Mouse (Mus musculus) stomach, postnatal 0 days (tissue): ENCODE measurements at regions not wholly inside any gene's neighbourhood (a gene's known extent, or its start where the extent isn't known, plus 50 kb on each side); places are given as distances from the start of the nearest gene placed in this dataset.

Source experiments
- ATAC-seq: fragments of 200-750 bp; cut with Nextera tagmentation; 2 replicates; pipeline ENCODE4 v1.8.0; 2017; ENCODE audit not compliant: low FRiP score, low TSS enrichment
- DNase-seq: peaks from one replicate; pipeline ENCODE4 v3.0.0-alpha.2; 2016; ENCODE audit warnings: low spot score
- H3K27ac ChIP-seq: fragments of 300-500 bp; sonication (generic); replicated peaks from 2 replicates; pipeline ENCODE4 v1.5.1; 2014; ENCODE audit warnings: mild to moderate bottlenecking, control low read depth
- H3K27me3 ChIP-seq: fragments of 300-500 bp; sonication (generic); 2 replicates; pipeline ENCODE4 v1.6.1; 2014; ENCODE audit warnings: low read length; ENCODE audit not compliant: control insufficient read depth, insufficient read depth
- H3K36me3 ChIP-seq: fragments of 300-500 bp; sonication (generic); 2 replicates; pipeline ENCODE4 v1.6.1; 2014; ENCODE audit warnings: low read length, mixed read lengths; ENCODE audit not compliant: control insufficient read depth, insufficient read depth
- H3K4me1 ChIP-seq: fragments of 300-500 bp; sonication (generic); replicated peaks from 2 replicates; pipeline ENCODE4 v1.6.1; 2014; ENCODE audit warnings: antibody characterized with exemption; ENCODE audit not compliant: control insufficient read depth, insufficient read depth
- H3K4me2 ChIP-seq: fragments of 300-500 bp; sonication (generic); replicated peaks from 2 replicates; pipeline ENCODE4 v1.6.1; 2014; ENCODE audit warnings: low read depth, mild to moderate bottlenecking, control low read depth, moderate library complexity
- H3K4me3 ChIP-seq: fragments of 300-500 bp; sonication (generic); 2 replicates; pipeline ENCODE4 v1.5.1; 2014; ENCODE audit warnings: low read depth, low read length, control low read depth
- H3K9ac ChIP-seq: fragments of 300-500 bp; sonication (generic); 2 replicates; pipeline ENCODE4 v1.6.1; 2014; ENCODE audit warnings: mild to moderate bottlenecking, low read length, control low read depth, mixed read lengths
- H3K9me3 ChIP-seq: fragments of 300-500 bp; sonication (generic); 2 replicates; pipeline ENCODE4 v1.6.1; 2016; ENCODE audit warnings: low read length; ENCODE audit not compliant: control insufficient read depth
- CTCF ChIP-seq: IDR thresholded peaks from 2 replicates; pipeline ENCODE4 v1.5.1; 2016; ENCODE audit warnings: antibody characterized with exemption, low read depth, mild to moderate bottlenecking, moderate library complexity
- EP300 ChIP-seq: optimal IDR thresholded peaks from 2 replicates; pipeline ENCODE3; 2016; ENCODE audit warnings: antibody characterized with exemption
- WGBS: fragments of 180-500 bp; shearing (Covaris S2); extraction: QIAGEN DNeasy Blood & Tissue Kit; methylation state at CpG from one replicate; pipeline ENCODE4 v1.1.7; 2014; 5-methylcytosine and 5-hydroxymethylcytosine counted together

DNA sequence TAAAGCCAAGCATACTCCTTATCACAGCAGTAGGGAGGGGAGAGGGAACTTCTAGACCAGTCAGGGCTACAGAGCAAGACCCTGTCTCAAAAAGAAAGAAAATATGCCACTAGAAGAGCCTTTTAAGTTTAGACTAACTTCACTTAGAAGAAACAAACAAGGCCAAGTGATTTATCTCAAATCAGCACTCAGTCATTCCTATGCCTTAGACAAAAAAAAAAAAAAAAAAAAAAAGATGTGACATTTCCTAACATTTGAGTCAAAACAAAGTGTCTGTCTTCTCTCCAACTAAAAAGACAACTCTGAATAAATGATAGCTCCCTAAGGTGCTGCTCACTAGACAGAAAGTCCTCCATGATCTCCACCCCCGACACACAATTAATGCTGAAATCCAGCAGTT lies 220.9 kb upstream of the Smim15 start:
- no peak for TF ChIP-seq CTCF
- no peak for TF ChIP-seq EP300
- ATAC-seq (no peak), DNase-seq (no peak)
- H3K27ac ChIP-seq: no peak overlapping the region
- no peaks in the 10 kb centered on the region for H3K9me3 ChIP-seq
- H3K4me2 ChIP-seq: no peak overlapping the region
- WGBS: 73% methylated on average over 1 of the region's 1 CpGs
- H3K36me3 ChIP-seq: no peaks in the 10 kb centered on the region
- no peak overlapping the region for H3K4me3 ChIP-seq
- H3K9ac ChIP-seq: no peak overlapping the region
- no peaks in the 10 kb centered on the region; the same call in 1 of the 2 replicates for H3K4me1 ChIP-seq
- no peaks in the 10 kb centered on the region for H3K27me3 ChIP-seq

DNA sequence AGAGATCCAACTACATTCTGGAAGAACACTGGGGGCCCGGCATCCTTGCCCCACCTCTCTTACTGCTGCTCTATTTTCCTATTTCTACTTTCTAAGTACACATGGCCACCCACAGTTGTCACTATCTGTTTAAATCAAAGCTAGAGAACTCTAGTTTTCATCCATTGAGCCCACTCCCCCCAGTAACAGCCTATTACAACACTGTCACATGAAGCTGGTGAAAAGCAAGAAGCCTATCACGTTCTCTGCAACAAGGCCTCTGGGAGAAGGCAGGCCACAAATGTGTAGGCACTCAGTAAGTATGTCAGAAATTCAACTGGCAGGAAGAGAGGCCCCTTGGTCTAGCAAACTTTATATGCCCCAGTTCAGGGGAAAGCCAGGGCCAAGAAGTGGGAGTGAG lies 222.0 kb upstream of the Smim15 start:
- Histone ChIP-seq H3K4me2 (no peak overlapping the region), H3K9ac (no peak overlapping the region), H3K27ac (no peak overlapping the region), H3K4me3 (no peak overlapping the region), H3K27me3 (no peaks in the 10 kb centered on the region), H3K9me3 (no peaks in the 10 kb centered on the region), H3K36me3 (no peaks in the 10 kb centered on the region), H3K4me1 (no peaks in the 10 kb centered on the region; the same call in 1 of the 2 replicates)
- no peak for TF ChIP-seq EP300
- TF ChIP-seq CTCF: no peak
- ATAC-seq (no peak), DNase-seq (no peak)
- 75% methylated on average over 2 of the region's 2 CpGs for WGBS

DNA sequence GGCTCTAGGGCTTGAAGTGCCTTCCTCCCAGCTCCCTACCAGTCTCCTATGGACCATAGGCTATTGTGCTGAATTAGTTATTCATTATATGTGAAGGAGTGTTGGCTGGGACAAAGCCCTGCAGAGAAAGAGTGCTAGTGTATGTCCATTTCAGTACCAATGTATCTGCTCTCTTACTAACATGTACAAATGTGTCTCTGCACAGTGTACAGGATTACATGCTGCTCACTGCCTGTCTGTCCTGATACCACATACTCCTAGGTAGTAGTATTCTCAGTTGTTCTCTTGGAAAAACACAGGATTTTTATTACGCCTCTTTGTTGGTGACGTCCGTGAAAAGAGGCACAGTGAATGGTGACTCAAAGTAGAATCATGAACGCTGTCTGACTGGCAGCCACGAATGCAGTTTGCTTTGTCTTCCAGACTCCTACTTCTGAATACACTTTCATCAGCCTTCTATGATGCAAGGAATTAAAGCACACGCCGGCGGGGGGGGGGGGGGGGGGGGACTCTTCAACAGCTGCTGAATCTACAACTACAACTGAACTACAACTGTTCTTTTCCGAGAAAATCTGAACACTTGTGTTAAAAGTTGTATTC lies 230.6 kb upstream of the Smim15 start:
- WGBS: 50% methylated on average over 8 of the region's 9 CpGs
- no peaks in the 10 kb centered on the region for H3K27me3 ChIP-seq
- H3K27ac ChIP-seq: no peak overlapping the region
- H3K36me3 ChIP-seq: no peaks in the 10 kb centered on the region
- no peak for TF ChIP-seq EP300
- no peak for TF ChIP-seq CTCF
- H3K4me1 ChIP-seq: peaks cover 11% of the 10 kb centered on the region
- no peak overlapping the region for H3K9ac ChIP-seq
- H3K4me2 ChIP-seq: no peak overlapping the region
- ATAC-seq: no peak
- DNase-seq: no peak
- H3K9me3 ChIP-seq: no peaks in the 10 kb centered on the region
- no peak overlapping the region for H3K4me3 ChIP-seq

DNA sequence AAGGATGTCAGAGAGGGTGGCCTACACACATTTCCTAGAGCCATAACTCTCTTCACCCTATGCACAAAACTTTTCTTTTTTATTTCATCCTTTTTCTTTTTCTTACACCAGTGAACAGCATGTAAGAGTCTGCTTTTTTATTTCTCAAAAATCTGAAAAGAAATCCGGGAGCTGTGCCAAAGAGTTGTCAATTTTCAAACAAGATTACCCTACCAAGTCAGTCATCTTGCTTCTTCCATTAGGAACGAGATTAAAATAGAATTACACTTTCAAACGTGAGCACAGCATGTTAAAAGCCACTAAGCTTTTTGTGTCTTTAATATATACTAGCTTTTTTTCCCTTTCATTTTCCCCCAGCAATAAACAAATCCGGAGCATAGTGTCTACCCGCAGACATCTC lies 232.2 kb upstream of the Smim15 start:
- Histone ChIP-seq H3K9ac (no peak overlapping the region), H3K9me3 (no peaks in the 10 kb centered on the region), H3K36me3 (no peaks in the 10 kb centered on the region), H3K27me3 (no peaks in the 10 kb centered on the region), H3K4me2 (no peak overlapping the region), H3K27ac (no peak overlapping the region), H3K4me3 (no peak overlapping the region), H3K4me1 (peaks cover 11% of the 10 kb centered on the region)
- 27% methylated on average over 5 of the region's 5 CpGs for WGBS
- TF ChIP-seq CTCF (no peak), EP300 (no peak)
- no peak for ATAC-seq
- no peak for DNase-seq

DNA sequence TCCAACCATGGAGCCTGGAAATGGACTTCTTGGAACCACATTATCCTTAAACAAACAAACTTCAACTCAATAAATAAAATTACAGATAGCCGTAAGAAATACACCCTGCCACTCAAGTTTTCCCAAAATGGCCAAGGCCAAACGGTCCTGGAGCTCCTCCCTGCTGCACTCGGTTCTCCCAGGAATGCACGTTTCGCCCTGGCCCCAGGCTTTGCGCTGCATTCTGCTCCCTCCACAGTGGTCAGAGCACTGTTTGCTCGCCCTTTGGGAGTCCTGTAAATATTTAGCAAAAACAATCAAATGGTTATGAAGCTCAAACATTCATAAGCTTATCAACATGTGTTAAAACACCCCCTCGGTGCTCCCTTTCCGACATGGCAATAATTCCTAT lies 233.4 kb upstream of the Smim15 start:
- ATAC-seq (0 out of 2 replicates have a peak, but pooled peaks have one; percentile 42), DNase-seq (peak; percentile 49)
- WGBS: 34% methylated on average over 9 of the region's 9 CpGs
- H3K9me3 ChIP-seq: no peaks in the 10 kb centered on the region
- H3K9ac ChIP-seq: no peak overlapping the region
- peaks cover 11% of the 10 kb centered on the region for H3K4me1 ChIP-seq
- no peaks in the 10 kb centered on the region for H3K36me3 ChIP-seq
- TF ChIP-seq CTCF (no peak), EP300 (no peak)
- H3K4me3 ChIP-seq: no peak overlapping the region
- H3K27ac ChIP-seq: 0 out of 2 replicates have a peak overlapping the region, but pooled peaks have one; percentile 35
- no peak overlapping the region for H3K4me2 ChIP-seq
- no peaks in the 10 kb centered on the region for H3K27me3 ChIP-seq

DNA sequence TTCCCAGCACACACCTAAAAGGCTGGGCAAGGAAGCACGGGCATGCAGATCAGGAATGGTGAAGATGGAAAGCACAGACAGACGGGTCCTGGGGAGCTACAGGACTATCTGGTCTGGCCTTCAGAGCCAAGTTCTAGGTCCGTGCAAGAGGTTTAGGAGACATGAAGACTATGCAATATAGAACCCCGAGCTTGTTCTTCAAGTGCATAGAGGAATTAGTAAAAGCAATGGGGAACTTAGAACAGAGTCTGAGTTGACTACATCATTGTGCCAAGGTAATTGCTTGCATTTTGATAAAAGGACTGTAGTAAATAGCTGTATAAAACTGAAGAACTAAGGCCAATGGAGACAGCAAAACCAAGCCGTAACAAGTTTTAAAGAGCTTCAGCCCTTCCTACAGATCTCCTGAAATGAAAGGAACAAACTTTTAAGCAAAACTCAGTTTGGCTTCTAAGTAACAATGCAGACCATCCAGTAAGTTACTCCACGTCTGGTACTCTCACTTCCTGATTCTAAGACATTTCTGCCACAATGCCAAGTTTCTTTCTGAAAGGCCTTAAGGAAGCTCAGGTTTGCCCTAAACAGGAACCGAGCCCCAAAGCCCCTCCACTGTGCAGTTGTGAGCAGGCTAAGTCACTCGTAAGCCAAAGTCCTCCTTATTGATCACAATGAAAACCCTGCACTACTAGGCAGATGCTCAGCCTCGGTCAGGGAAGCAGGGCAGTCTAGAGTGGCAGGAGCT lies 234.0 kb upstream of the Smim15 start:
- H3K36me3 ChIP-seq: no peaks in the 10 kb centered on the region
- DNase-seq: no peak
- no peaks in the 10 kb centered on the region for H3K9me3 ChIP-seq
- 53% methylated on average over 9 of the region's 9 CpGs for WGBS
- no peak overlapping the region for H3K4me3 ChIP-seq
- TF ChIP-seq EP300: no peak
- TF ChIP-seq CTCF: no peak
- H3K27ac ChIP-seq: no peak overlapping the region
- H3K4me1 ChIP-seq: peaks cover 11% of the 10 kb centered on the region
- H3K9ac ChIP-seq: no peak overlapping the region
- no peaks in the 10 kb centered on the region for H3K27me3 ChIP-seq
- ATAC-seq: 0 out of 2 replicates have a peak, but pooled peaks have one; percentile 35
- H3K4me2 ChIP-seq: no peak overlapping the region
